Mouse (Mus musculus) layer of hippocampus, postnatal 10 days (tissue): ENCODE data around the gene Ganc. TPM values are rescaled to one million over a fixed set of nuclear protein-coding genes. Genes with fewer than 3 reads are reported as not detected.

Experiments used
- DNase-seq, 2 experiments: peaks; one replicate each; pipeline ENCODE4 v3.0.0; 2021; ENCODE audit warnings: low spot score in 2 of 2
- total RNA-seq, 2 experiments: library from RNA; stranded (reverse); gene quantifications; 2 replicates each; pipeline ENCODE4 v1.2.3; 2021

The Ganc gene
- total RNA-seq, 2 experiments from 2014 or later, result 7.8 to 10.8 TPM

DNA sequence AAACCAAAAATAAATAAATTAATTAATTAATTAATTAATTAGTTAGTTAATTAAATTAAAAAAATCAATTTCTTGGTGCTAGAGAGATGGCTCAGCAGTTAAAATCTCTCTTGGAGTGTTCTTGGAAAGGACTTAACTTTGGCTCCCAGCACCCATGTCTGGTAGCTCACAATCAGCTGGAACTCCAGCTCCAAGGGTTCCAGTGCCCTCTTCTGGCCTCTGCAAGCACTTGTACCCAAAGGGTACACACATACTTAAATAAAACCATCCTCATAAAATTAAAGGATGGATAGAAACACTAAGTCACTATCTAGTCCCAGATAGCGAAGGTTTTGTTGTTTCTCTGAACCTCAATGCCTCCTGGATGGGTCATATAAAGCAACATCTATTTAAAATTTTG lies 43.6 kb downstream of the Ganc start:
- DNase-seq, result no peak

DNA sequence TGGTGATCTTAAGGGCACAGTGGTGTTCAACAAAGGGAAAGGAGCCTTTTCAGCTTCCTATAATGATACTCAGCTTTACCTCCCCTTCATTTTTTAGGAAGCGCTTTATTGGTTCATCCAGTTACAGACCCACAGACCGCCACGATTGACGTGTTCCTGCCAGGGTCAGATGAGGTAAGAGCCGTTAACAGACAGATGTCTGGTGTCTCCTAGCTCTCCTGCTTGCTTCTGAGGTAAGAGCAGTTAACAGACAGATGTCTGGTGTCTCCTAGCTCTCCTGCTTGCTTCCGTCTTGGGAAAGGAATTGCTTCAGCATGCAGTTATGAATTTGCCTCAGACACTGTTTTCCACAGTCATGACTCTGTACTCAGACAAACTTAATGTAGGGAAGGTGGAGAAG lies 47.0 kb downstream of the Ganc start:
- DNase-seq, result no peak

DNA sequence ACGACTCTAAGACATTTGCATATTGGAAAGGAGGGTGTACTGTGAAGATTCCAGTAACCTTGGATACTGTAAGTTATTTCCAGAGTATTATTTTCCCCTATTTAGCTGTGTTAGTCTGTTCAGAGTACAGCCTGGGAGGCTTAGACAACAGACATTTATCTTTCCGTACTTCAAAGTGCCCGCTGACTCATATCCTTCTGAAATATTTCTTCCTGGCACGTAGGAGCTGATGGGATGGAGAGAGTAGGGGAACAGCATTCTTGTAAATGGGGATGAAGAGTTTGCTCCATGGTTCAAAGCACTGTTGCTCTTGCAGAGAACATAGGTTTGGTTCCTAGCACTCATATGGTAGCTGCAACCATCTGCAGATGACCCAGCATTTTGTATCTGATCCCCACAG lies 48.9 kb downstream of the Ganc start:
- no peak for DNase-seq

DNA sequence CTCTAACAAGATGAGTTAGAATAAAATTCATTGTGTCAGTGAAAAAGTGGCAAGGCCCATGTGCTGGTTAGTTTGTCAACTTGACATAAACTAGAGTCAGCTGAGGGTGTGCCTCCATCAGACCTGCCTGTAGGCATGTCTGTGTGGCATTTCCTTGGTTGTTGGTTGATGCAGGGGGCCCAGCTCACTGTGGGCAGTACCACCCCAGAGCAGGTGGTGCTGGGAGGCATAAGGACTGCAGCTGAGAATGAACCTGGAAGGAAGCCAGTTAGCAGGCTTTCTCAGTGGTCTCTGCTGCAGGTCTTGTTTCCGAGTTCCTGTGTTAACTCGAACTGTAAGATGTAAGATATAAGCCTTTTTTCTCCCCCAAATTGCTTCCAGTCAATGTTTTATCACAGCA lies 51.3 kb downstream of the Ganc start:
- no peak for DNase-seq

DNA sequence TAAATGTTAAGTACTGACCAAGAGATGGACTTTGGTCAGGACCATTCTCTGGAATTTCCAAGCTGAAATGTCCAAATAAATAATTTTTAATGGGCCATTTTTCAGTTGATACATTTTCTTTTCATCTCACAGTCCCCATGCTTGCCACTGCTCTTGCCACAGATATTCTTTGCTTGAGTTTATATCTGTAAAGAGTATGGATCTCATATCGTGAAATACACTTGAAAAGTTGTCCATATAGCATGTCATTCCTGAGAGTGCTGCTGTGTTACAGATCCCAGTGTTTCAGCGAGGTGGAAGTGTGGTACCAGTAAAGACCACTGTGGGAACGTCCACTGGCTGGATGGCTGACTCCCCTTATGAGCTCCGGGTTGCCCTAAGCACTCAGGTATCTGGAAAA lies 52.0 kb downstream of the Ganc start, which contains the start of gene Capn3:
TSS of gene Capn3 (plus strand) at position 301 of the 400 bp plus-strand sequence.
- DNase-seq, result no peak

DNA sequence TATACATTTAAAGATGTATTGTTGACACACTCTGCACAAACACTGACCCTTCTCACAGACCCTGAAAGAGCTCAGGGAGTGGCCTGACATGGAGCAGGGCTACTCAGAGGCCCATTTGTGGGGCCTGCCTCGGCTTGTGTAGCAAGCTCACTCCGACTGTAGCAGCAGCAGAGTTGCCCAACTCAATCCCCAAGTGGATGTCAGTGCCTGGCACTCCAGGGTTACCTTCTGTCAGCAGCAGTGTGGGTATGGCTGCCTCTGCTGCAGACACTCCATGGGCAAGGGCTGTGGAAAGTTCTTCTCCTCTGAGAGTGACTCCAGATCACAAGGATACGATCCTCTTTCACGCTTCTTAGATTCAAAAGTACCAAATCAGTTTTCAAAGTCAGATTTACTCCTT lies 56.5 kb downstream of the Ganc start:
- no peak for DNase-seq

DNA sequence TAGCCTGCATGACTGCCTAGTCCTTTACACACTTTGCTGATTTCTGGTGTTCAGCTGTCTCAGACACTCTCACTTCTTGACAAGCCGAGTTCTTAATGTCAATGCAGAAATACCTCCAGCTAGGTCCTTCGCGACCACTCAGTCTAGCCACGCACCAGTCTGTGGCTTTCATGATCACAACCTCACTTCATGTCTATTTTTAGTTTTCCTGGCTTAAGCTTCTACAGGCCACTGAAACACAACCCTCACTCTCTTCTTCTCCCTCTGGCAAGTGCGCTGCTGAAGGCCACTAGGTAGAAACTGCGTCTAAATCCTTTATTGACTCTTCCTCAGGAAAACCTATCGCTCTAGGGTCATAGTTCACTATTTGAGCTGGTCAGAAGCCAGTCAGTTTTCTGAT lies 59.6 kb downstream of the Ganc start:
- no peak for DNase-seq

DNA sequence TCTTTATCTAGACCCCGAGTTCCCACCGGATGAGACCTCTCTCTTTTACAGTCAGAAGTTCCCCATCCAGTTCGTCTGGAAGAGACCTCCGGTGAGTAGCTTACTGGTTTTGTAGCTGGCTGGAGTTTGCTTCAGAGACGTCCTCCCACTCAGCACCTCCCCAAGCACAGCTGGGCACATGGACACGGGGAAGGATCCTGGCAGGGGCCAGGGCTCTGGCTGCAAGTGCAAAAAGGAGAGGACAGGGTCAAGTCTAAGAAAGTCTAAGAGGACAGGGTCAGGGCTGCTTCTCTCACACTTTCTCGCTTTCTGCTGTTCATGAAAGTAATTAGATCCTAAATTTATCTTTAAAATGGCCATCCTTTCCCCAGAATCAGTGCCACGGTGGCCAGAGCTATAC lies 60.4 kb downstream of the Ganc start:
- no peak for DNase-seq

DNA sequence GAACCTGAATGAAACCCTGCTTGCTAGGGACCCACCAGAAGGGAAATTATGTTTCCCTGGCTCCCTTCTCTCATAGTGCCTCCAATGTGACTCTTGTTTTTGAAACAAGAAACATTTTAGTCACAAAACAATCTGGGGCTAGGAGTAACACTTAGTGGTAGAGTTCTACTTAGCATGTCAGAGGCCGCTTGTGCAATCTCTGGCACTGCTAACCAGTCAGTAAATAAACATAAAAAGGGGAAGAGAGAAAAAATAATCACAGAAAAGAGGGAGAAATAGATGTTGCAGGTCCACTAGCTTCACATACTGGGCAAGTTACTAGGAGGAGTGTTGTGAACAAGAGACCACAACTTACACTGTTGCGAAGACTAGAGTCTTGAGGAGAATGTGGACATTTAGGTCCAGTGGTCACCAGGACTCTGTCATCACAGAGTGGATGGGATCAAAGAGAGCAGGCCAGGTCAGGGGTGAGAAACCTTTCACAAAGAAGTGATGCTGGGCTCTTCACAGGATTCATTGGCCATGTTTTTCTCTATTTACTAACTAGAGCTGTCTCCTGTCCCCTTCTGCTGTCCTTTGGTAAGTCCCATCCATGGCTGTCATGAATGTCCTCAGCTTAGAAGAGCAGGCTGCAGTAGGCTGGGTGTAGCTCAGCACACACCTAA lies 61.2 kb downstream of the Ganc start:
- no peak for DNase-seq

DNA sequence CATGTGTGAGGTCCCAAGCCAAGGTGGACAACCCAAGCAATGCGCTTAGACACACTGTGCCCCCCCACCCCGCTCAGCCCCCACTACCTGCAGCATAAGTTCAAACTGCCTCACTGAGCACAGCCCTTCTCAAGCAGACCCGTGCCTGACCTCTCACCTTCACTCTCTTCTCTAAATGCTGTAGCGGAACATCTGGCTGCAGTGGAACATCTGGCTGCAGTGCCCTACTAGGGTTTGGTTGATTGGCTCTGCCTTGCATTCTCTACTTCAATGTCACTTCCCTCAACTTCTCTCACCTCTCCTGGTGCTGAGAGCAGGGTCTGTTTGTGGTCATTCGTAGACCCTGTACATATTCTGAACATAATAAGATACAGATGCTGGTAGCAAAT lies 61.7 kb downstream of the Ganc start:
- no peak for DNase-seq

DNA sequence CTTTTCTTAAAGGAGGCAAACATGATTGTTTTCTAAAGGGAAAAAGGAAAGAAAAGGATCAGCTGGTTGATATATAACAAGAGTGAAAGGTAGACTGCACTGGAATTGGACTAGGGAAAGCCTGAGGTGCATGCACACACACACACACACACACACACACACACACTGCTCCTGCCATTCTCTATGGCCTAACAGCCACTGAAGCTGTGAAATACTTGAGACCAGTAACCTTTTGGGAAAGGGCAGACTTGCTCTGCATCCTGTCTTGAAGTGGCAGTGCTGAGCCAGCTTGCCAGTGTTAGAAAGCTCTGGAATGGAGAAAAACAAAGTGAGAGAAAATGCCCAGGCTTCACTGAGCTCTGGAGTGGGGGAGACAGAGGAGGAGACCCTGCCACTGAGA lies 64.3 kb downstream of the Ganc start:
- no peak for DNase-seq

DNA sequence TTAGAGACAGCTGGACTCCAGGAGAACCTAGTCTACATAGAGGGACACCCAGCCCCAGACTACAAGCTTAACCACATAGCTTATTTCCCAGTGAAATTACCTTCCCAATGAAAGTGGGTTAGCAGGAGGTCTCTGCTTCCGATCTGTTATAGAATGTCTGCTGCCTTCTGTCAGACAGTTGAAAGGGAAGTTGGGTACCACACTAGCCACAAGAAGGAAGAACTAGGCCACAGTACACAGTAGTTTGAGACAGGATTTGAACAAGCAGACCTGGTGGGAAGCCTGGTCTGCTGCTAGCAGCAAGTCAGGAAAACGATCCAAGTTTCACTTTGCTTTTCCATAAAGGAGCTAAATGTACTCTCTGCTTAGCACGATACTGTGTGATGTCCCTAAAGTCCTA lies 65.5 kb downstream of the Ganc start:
- no peak for DNase-seq

DNA sequence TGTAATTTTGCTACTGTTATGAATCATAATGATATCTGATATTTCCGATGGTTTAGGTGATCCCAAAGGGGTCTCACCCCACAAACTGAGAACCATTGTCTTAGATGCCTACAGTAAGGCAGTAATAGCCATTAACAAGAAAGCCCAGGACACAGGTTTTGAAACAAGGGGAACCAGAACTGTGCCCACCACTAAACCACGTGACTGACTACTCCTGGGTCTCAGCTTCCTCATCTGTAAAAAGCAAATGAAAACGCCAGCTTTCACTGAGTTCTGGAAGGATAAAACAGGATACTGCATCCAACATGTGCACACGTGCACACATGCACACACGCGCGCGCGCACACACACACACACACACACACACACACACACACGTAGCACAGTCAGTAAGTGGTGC lies 66.0 kb downstream of the Ganc start:
- no peak for DNase-seq

DNA sequence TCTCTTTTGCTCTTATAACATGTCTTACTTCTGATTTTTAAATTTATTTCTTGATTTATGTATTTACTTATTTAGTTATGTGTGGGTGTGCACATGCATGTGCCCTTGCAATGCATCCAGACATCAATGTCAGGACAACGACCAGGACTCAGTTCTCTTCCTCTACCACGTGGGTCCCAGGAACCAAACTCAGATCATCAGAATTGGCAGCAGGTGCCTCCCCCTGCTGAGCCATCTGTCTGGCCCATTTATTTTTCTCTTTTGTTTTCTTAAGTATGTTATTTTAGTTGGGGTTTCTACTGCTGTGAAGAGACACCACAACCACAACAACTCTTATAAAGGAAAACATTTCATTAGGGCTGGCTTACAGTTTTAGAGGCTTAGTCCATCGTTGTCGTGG lies 67.2 kb downstream of the Ganc start:
- no peak for DNase-seq

DNA sequence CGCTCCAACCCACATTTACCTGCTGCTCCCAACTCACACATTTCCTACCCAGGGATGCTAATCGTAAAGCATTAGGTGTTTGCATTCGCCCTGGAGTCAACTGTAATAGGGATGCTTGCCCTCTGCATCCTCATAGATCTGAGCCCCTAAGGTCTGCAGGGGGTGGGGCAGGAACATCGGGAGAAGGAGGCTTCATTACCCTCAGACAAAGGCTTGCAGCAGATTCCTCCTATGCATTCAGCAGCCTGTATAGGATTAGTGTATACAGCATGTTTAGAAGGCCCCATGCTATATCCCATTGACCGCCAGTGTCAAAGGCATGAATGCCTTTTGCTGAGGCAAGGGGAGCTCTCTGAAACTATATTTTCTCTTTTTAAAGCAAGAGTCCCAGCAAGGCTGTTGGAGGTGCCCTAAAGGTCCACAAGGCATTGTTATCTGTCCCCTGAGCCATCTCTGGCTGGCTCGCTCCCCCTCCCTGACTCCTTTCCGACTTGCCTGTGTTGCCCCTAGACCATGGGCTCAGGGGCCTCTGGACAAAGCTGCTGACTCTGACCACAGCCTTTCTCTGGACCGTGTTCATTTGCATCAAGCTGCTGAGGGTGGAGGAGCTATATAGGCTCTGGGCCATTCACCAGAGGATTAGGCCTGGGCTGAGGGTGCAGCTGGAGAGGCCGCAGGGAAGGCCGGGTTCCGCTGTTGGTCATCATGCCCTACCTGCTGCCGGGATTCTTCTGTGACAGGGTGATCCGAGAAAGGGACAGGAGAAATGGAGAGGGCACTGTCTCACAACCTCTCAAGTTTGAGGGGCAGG lies 72.8 kb downstream of the Ganc start:
- no peak for DNase-seq

DNA sequence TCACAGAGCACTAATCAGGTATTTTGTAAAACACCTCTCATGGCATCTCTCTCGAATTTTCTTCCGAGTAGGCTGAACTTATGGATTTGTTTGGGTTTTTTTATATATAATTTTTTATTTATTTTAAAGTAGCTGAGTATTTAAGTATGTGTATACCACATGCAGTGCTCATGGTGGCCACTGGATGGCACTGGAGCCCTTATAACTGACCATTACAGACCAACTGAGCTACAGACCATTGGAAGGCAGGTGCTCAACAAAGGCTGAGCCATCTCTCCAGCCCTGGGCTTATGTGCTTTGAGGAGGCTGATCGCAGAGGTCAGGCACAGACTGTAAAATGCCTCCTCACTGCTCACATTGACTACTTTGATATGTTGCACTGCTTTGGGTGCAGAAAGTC lies 74.9 kb downstream of the Ganc start:
- DNase-seq, result peak; percentile 73 to 80

DNA sequence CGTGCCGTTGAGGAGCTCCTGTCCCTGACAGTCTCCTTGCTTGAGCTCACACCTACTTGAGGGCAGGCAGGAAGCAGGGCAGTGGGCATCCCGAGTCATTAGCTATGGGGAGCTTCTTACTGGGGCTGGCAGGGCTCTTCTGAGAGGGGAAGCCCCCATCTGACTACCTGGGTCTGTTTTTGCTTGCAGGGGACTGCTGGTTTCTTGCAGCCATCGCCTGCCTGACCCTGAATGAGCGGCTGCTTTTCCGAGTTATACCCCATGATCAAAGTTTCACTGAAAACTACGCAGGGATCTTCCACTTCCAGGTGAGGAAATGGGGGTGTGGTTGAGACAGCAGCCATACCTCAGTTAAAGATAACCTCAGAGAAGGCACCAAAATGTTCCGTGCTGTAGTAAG lies 78.2 kb downstream of the Ganc start:
- no peak for DNase-seq

DNA sequence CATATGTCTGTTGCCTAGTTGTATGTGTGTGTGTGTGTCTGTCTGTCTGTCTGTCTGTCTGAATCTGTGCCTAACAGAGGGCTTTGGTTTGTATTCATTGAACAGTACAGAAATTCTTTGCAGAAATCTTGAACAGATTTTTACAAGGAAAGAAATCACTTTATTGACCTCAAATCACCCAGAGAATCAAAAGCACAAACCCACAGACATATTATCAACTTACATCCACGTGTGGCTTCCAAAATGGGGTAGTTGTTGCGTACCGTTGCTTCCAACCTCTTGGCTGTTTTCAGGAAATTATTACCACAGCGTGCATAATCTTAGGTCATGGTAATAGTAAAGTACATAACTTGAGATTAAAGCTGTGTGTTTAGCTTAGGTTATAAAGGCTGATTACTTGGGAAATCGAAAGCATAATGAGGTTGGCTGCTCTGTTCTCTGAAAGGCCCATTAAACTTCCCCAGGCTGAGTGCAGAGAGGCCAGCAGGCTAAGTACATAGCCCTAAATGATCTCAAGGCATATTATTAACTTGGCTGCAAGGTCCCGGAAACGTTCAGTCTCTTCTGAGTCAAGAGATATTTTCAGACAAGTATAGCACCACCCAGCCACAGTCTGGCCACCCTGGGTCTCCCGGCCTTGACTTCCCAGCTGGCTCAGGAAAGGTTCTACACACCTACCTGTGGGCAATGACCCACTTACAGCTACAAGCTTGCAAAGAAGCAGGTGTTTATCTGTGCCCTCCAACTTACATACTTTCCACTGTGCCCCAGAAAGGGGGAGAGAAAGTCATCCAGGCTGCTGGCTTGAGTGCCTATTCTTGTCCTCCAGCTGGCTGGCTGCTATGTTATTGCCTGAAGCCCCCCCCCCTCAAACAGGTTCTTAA lies 79.1 kb downstream of the Ganc start:
- DNase-seq, result no peak

DNA sequence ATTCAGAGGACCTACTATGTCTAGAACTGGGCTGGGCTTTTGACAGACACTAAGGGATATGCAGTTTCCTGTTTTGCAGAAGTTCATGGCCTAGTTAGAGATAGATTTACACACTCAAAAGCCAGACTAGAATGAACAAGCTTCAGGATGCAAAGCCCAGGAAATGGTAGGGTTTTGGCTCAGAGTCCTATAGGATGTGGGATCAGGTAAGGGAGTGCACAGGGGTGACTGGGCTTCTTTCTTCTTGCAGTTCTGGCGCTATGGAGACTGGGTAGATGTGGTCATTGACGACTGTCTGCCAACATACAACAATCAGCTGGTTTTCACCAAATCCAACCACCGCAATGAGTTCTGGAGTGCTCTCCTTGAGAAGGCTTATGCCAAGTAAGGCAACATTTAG lies 80.5 kb downstream of the Ganc start:
- DNase-seq, result no peak

DNA sequence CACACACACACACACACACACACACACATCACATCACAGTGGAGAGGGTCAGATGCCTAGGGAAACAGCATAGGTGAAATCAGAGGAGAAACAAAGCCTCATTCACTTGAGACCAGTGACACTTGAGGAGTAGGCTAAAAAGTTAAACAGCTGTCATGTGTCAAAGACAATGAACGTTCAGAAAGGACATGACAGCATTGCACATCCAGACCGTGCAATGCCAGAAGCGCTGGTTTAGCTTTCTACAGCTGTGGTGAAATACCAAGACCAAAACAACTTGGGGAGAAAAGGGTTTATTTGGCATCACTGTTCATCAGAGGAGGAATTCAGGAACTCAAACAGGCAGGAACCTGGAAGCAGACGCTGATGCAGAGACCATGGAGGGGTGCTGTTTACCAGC lies 89.6 kb downstream of the Ganc start:
- DNase-seq, result no peak

DNA sequence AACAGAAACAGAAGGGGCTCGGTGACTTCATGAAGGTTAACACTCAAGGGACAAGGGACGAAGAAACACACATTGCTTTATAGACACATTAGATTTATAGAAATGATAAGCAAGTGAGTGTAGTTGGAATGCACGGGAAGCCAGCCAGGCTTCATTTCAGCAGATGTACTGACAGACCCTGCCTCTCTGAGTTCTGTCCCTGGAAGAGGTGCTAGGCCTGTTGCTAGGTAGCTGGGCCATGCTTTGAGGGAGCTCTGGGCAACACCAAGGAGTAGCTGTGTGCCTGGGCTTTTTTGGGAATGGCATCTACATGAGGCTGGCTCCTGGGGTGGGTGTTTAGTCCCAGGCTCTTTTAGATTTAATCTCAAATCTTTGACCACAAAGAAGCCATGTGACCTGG lies 92.8 kb downstream of the Ganc start:
- peak; percentile 42 to 55 for DNase-seq

DNA sequence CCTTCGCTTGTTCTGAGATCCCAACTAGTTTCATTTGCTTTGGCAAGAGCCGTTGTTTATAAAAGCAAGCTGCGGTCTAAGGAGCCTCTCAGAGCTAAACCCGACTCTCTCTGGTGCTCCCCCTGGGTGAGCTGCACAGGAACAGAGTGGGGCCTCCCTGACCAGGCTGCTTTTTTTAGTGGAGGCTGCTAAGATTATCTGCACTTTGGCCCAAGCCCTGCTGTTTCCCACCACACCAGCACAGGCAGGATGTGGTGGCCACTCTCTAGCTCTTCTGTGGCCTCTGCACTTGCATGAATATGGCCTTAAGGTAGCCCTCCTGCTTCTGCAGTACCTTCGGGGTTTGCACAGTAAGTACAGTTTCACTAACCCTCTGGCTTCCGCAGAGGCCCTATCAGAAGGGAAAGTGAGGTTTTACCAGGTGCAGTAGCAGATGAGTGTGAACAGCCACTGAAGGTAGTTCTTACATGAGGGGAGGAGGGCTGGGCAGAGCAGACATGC lies 96.3 kb downstream of the Ganc start:
- DNase-seq, result no peak
